In the genomic region with DNA sequence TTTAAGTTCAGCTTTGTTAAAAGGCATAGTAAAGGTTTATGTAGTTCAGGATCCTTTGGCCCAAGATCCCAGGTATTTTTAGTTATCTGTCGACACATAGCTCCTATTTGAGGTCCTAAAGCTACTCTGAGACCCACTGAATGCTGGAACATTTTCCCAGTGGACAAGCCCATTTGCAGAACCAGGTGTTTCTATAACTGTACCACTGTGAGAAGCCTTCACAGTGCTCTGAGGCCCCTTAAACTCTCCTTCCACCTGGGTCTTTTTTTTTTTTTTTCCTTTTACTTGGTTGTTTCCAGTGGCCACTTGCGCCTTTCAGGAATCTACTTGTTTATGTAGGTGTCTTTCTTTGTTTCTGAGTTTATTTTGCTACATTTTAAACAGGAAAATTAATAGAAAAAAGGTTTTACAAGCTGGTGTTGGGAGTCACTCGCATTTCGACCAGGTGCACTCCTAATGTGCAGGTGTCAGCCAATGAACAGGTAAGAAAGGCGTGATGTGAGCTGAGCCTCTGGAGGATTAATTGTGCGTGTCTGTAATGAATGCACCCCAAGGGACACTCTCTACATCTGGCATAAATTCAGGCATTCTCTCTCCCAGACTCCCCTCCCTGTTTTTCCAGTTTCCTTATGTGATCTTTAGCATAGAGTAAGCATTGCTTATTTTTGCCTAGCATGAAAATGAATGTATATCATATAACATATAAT, we compare ENCODE assay signal across 26 mouse cellular contexts.
DNase-seq lines count a peak whose midpoint lies in the region; ATAC-seq lines count a peak whose summit lies in the region.
"Had no signal": no experiment of that assay in that cellular context is flagged by ENCODE, and none has a peak within 500 bp of the region (broad histone marks: within the 10 kb centered on the region; RNA-seq: fewer than 3 reads in every experiment).

No protein-coding gene starts in this region.

- H3K9me3 ChIP-seq in embryonic facial prominence, embryonic 14.5 days (ENCODE audit: control insufficient read depth, low read length) = no peaks in the 10 kb centered on the region
- H3K9me3 ChIP-seq in embryonic facial prominence, embryonic 10.5 days = no peaks in the 10 kb centered on the region
- no peaks in the 10 kb centered on the region for H3K9me3 ChIP-seq in limb, embryonic 11.5 days (ENCODE audit: control insufficient read depth, low read length)
- H3K9me3 ChIP-seq in limb, embryonic 10.5 days (replicated peaks) = no peaks in the 10 kb centered on the region
- H3K9me3 ChIP-seq in limb, embryonic 13.5 days = no peaks in the 10 kb centered on the region
- H3K9me3 ChIP-seq in midbrain, embryonic 10.5 days (replicated peaks) = no peaks in the 10 kb centered on the region
- H3K9me3 ChIP-seq: embryonic facial prominence, embryonic 12.5 days; embryonic facial prominence, embryonic 15.5 days; forebrain, embryonic 10.5 days; forebrain, embryonic 12.5 days had no signal

- H3K36me3 ChIP-seq in embryonic facial prominence, embryonic 14.5 days (ENCODE audit: control insufficient read depth, insufficient read depth, low read length) = no peaks in the 10 kb centered on the region
- H3K36me3 ChIP-seq in embryonic facial prominence, embryonic 10.5 days (replicated peaks) = no peaks in the 10 kb centered on the region
- no peaks in the 10 kb centered on the region for H3K36me3 ChIP-seq in limb, embryonic 11.5 days (ENCODE audit: control insufficient read depth, insufficient read depth, low read length)
- no peaks in the 10 kb centered on the region for H3K36me3 ChIP-seq in limb, embryonic 10.5 days
- H3K36me3 ChIP-seq in limb, embryonic 13.5 days = no peaks in the 10 kb centered on the region
- H3K36me3 ChIP-seq in midbrain, embryonic 10.5 days = no peaks in the 10 kb centered on the region
- H3K36me3 ChIP-seq: embryonic facial prominence, embryonic 12.5 days; embryonic facial prominence, embryonic 15.5 days; forebrain, embryonic 10.5 days; forebrain, embryonic 12.5 days had no signal

- no peak overlapping the region for H3K4me3 ChIP-seq in embryonic facial prominence, embryonic 14.5 days (ENCODE audit: low read depth, low read length)
- no peak overlapping the region for H3K4me3 ChIP-seq in embryonic facial prominence, embryonic 10.5 days
- no peak overlapping the region for H3K4me3 ChIP-seq in limb, embryonic 11.5 days (ENCODE audit: low read depth, low read length)
- H3K4me3 ChIP-seq in limb, embryonic 10.5 days = no peak overlapping the region
- H3K4me3 ChIP-seq in limb, embryonic 13.5 days = no peak overlapping the region
- no peak overlapping the region for H3K4me3 ChIP-seq in midbrain, embryonic 10.5 days
- H3K4me3 ChIP-seq: embryonic facial prominence, embryonic 12.5 days; embryonic facial prominence, embryonic 15.5 days; erythroblast, embryonic 14.5 days; forebrain, embryonic 10.5 days; forebrain, embryonic 12.5 days had no signal

- no peak overlapping the region for H3K9ac ChIP-seq in embryonic facial prominence, embryonic 14.5 days (ENCODE audit: low read depth, low read length)
- H3K9ac ChIP-seq in limb, embryonic 11.5 days (ENCODE audit: low read length) = no peak overlapping the region
- no peak overlapping the region for H3K9ac ChIP-seq in limb, embryonic 13.5 days
- H3K9ac ChIP-seq: embryonic facial prominence, embryonic 12.5 days; embryonic facial prominence, embryonic 15.5 days; forebrain, embryonic 12.5 days had no signal

- no peak overlapping the region for H3K27ac ChIP-seq in embryonic facial prominence, embryonic 14.5 days (replicated peaks; ENCODE audit: low read depth, low read length)
- H3K27ac ChIP-seq in embryonic facial prominence, embryonic 10.5 days (replicated peaks) = no peak overlapping the region
- H3K27ac ChIP-seq in limb, embryonic 11.5 days (replicated peaks; ENCODE audit: low read depth, low read length) = no peak overlapping the region
- no peak overlapping the region for H3K27ac ChIP-seq in limb, embryonic 10.5 days
- H3K27ac ChIP-seq in limb, embryonic 13.5 days = no peak overlapping the region
- H3K27ac ChIP-seq in midbrain, embryonic 10.5 days (replicated peaks) = no peak overlapping the region
- H3K27ac ChIP-seq: embryonic facial prominence, embryonic 12.5 days; embryonic facial prominence, embryonic 15.5 days; forebrain, embryonic 10.5 days; forebrain, embryonic 12.5 days had no signal

- H3K4me2 ChIP-seq in embryonic facial prominence, embryonic 14.5 days (ENCODE audit: low read depth, low read length) = no peak overlapping the region
- no peak overlapping the region for H3K4me2 ChIP-seq in limb, embryonic 11.5 days (ENCODE audit: low read depth, severe bottlenecking)
- 0 out of 2 replicates have a peak overlapping the region, but pooled peaks have one; percentile 28 for H3K4me2 ChIP-seq in limb, embryonic 13.5 days (replicated peaks)
- H3K4me2 ChIP-seq: embryonic facial prominence, embryonic 12.5 days; embryonic facial prominence, embryonic 15.5 days; forebrain, embryonic 12.5 days had no signal

- peak; percentile 70; the same call in 1 of the 2 replicates for ATAC-seq in embryonic facial prominence, embryonic 14.5 days (ENCODE audit: low read depth)
- peak; percentile 58; the same call in 1 of the 2 replicates for ATAC-seq in limb, embryonic 11.5 days (ENCODE audit: insufficient number of reproducible peaks, low FRiP score, low TSS enrichment, low read depth)
- peak; percentile 72; the same call in 1 of the 2 replicates for ATAC-seq in limb, embryonic 13.5 days (ENCODE audit: low FRiP score, low read depth)
- no peak for ATAC-seq in CD4-positive, CD25-positive, alpha-beta regulatory T cell, adult 4 months
- ATAC-seq: forebrain, embryonic 14.5 days; forebrain, embryonic 16.5 days had no signal

- H3K27me3 ChIP-seq in embryonic facial prominence, embryonic 14.5 days (replicated peaks; ENCODE audit: control insufficient read depth, insufficient read depth, low read length) = no peaks in the 10 kb centered on the region
- no peaks in the 10 kb centered on the region for H3K27me3 ChIP-seq in embryonic facial prominence, embryonic 10.5 days (replicated peaks; ENCODE audit: low read depth, poor library complexity, severe bottlenecking)
- no peaks in the 10 kb centered on the region for H3K27me3 ChIP-seq in limb, embryonic 11.5 days (ENCODE audit: control insufficient read depth, insufficient read depth, low read length)
- no peaks in the 10 kb centered on the region for H3K27me3 ChIP-seq in limb, embryonic 10.5 days (ENCODE audit: low read depth, poor library complexity, severe bottlenecking)
- H3K27me3 ChIP-seq in limb, embryonic 13.5 days = no peaks in the 10 kb centered on the region
- H3K27me3 ChIP-seq in midbrain, embryonic 10.5 days (ENCODE audit: low read depth, poor library complexity, severe bottlenecking) = no peaks in the 10 kb centered on the region
- H3K27me3 ChIP-seq: embryonic facial prominence, embryonic 12.5 days; embryonic facial prominence, embryonic 15.5 days; forebrain, embryonic 12.5 days had no signal

- H3K4me1 ChIP-seq in embryonic facial prominence, embryonic 14.5 days (ENCODE audit: control insufficient read depth, insufficient read depth, low read length) = no peaks in the 10 kb centered on the region
- H3K4me1 ChIP-seq in embryonic facial prominence, embryonic 10.5 days = no peaks in the 10 kb centered on the region
- peaks cover 2% of the 10 kb centered on the region; the same call in 1 of the 2 replicates for H3K4me1 ChIP-seq in limb, embryonic 11.5 days (ENCODE audit: control insufficient read depth, insufficient read depth, low read length)
- H3K4me1 ChIP-seq in limb, embryonic 10.5 days = peaks cover 30% of the 10 kb centered on the region
- peaks cover 8% of the 10 kb centered on the region; the same call in 1 of the 2 replicates for H3K4me1 ChIP-seq in limb, embryonic 13.5 days
- H3K4me1 ChIP-seq in midbrain, embryonic 10.5 days = no peaks in the 10 kb centered on the region
- H3K4me1 ChIP-seq: embryonic facial prominence, embryonic 12.5 days; embryonic facial prominence, embryonic 15.5 days; forebrain, embryonic 10.5 days; forebrain, embryonic 12.5 days had no signal

- DNase-seq in embryonic facial prominence, embryonic 14.5 days (ENCODE audit: low spot score) = peak; percentile 39
- DNase-seq in embryonic facial prominence, embryonic 10.5 days (ENCODE audit: low spot score) = no peak
- DNase-seq in limb, embryonic 11.5 days (ENCODE audit: low spot score) = no peak
- DNase-seq in limb, embryonic 10.5 days (ENCODE audit: low spot score) = no peak
- DNase-seq in mesoderm, embryonic 11.5 days (ENCODE audit: low read depth, low spot score) = peak; percentile 8
- DNase-seq in midbrain, embryonic 10.5 days (ENCODE audit: low spot score) = no peak
- DNase-seq: adrenal gland, adult 2 months; adrenal gland, postnatal 10 days; adrenal gland, postnatal 25 days; B cell, adult 2 months; cerebellum, adult 11 months; cerebellum, adult 18-20 months; cerebellum, adult 8-10 months; cerebellum, adult 9-11 months; cerebellum, postnatal 14 days; cerebellum, postnatal 36 days; embryo, embryonic 11 days had no signal

- WGBS in embryonic facial prominence, embryonic 14.5 days = 56% methylated on average over 6 of the region's 6 CpGs
- 64% methylated on average over 6 of the region's 6 CpGs for WGBS in embryonic facial prominence, embryonic 10.5 days
- 40% methylated on average over 6 of the region's 6 CpGs for WGBS in limb, embryonic 11.5 days
- WGBS in limb, embryonic 10.5 days = 75% methylated on average over 6 of the region's 6 CpGs
- WGBS in limb, embryonic 13.5 days = 16% methylated on average over 6 of the region's 6 CpGs
- 74% methylated on average over 6 of the region's 6 CpGs for WGBS in midbrain, embryonic 10.5 days

Comparison
In these comparisons a context has a peak if more than half of its experiments do, and no peak if none do; other contexts are left out.
1. DNase-seq: peak in embryonic facial prominence, embryonic 14.5 days (single experiment) and mesoderm, embryonic 11.5 days (single experiment); none in embryonic facial prominence, embryonic 10.5 days (single experiment), limb, embryonic 11.5 days (single experiment), limb, embryonic 10.5 days (single experiment) and midbrain, embryonic 10.5 days (single experiment).